Mouse (Mus musculus): ENCODE data around the gene Ddx3x.
A peak's percentile ranks its signal among the peaks of the same experiment; 100 is the strongest.
"Not testable (repeated sequence)": the region's sequence is repeated elsewhere in the genome, so short reads cannot be mapped to it uniquely, and the experiment has no call there.

Ddx3x gene

DNA sequence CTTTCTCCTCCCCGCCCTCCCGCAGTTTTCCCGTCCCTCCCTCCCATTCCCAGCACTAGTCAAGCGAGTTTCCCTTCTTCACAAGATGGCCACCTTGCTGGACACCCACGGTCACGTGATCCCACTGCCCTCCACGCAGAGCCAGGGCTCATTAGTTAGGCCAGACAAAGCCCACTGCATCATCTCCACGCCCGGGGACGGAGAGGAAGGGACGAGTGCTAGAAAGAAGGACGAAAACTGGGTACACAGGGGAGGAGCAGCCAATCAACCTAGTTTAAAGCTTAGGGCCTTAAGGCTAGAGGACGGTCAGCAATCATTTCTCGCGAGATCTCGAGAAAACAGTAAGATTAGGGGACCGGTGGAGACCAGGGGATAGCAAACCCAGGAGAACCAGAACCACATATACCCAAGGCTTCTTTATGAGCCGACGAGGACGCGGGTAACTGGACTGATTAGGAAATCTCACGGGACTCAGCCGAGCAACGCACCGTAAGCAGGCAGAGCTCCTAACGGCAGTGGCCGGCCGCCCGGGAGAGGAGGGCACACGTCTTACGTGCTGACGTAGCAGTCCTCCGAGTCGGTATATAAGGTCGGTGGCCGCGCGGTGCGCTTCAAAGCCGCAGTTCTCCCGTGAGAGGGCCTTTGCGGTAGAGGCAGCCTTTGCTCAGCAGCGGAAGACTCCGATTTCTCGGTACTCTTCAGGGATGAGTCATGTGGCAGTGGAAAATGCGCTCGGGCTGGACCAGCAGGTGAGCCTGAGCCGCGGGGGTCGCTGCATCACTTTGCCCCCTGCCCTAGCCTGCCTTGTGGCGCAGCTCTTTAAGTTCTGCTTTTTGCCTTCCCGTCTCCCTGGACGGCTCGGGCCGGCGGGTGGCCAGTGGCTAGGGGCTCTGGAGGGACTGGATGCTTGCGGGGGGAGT is at the start of gene Ddx3x:
Gene Ddx3x (plus strand): TSS at position 562 of the 920 bp plus-strand sequence.
- peak; percentile 71 to 95 for DNase-seq (ENCODE audit: low spot score in 2 of 2)

GRCm38 (mm10) chrX:13231243-13231642 is 49.5 kb upstream of the Ddx3x start:
- DNase-seq (ENCODE audit: low spot score in 2 of 2): no peak

GRCm38 (mm10) chrX:13232834-13233233 is 47.9 kb upstream of the Ddx3x start:
- not testable (repeated sequence) for DNase-seq (ENCODE audit: low spot score in 2 of 2)

- no peak for DNase-seq (ENCODE audit: low spot score in 2 of 2)
These were observed 47.1 kb upstream of the Ddx3x start for GRCm38 (mm10) chrX:13233631-13234030.

GRCm38 (mm10) chrX:13234709-13235108 is 46.1 kb upstream of the Ddx3x start:
- DNase-seq (ENCODE audit: low spot score in 2 of 2): no peak

- DNase-seq (ENCODE audit: low spot score in 2 of 2): no peak
These were observed 44.6 kb upstream of the Ddx3x start for GRCm38 (mm10) chrX:13236100-13236568.

DNA sequence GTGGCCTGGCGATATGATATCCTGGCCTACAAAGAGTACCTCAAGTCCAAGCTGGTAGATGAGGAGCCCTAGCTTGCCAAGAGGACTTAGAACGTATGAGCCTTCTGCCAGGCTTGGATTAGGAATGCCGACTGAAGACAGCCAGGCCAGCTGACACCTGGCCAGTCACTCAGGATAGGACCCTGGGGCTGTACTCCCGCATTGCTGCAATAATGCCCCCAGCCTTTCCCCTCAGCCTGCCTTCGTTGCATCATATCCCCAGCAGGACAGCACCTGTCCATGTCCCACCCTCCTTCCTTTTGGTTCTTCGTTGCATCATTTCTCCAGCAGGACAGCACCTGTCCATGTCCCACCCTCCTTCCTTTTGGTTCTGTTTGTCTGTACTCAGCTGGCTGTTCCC is 41.3 kb upstream of the Ddx3x start:
- DNase-seq (ENCODE audit: low spot score in 2 of 2): no peak

- no peak for DNase-seq (ENCODE audit: low spot score in 2 of 2)
These were observed 39.9 kb upstream of the Ddx3x start for GRCm38 (mm10) chrX:13240646-13241425.

- peak in 1 of 2 experiments; percentile 15 for DNase-seq (ENCODE audit: low spot score in 2 of 2)
These were observed 39.1 kb upstream of the Ddx3x start for GRCm38 (mm10) chrX:13241426-13242319.

DNA sequence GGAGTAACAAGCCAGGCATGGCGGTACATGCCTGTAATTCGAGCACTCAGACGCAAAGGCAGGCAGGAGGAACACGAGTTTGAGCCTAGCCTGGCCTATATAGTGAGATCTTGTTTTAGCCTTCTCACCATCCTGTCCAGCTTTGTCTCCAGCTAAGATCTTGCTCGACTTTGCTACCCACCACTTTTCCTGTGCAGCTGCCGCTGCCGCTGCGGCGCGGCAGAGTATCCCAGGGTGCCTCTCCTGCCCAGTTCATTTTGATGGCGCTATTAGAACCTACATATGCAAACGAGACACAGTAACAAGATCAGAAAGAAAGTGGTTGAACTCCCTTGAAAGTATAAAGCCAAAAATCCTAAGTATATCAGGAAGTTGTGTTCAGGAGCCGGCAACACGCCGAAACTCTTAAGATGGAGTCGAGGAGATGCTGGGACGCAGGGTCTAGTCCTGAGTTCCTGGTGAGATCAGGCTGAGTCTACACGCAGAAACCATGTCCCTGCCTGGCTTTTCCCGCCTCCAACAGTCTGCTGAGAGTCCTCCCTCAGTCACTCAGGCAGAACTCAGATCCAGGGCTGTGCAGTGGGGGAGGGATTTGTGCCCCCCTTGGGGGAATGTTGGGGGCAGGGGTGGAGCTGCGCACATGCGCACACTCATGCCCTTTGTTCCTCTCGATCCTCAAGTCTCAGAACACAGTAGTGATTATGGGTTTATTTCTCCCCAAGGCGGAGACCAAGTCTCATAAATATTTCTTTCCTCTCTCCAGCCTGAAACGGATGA is 38.3 kb upstream of the Ddx3x start:
- peak; percentile 81 for DNase-seq (ENCODE audit: low spot score in 2 of 2)

- DNase-seq (ENCODE audit: low spot score in 2 of 2): no peak
These were observed 37.3 kb upstream of the Ddx3x start for GRCm38 (mm10) chrX:13243133-13244123.

DNA sequence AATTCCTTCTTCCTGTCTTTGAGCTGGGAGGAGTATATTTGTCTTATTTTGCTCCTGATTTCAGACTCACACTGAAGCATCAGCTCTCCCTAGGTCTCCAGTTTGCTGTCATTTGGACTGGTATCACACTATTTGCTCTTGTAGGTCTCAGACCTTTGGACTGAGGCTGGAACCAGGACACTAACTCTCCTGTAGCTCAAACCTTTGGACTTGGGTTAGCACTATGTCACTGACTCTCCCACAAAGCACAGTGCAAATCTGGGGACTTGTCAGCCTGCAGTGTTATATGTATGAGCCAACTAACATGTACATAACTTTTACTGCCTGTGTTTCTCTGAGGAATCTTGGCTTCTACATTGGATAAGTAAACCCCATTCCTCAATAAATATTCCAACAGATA is 36.2 kb upstream of the Ddx3x start:
- DNase-seq (ENCODE audit: low spot score in 2 of 2): no peak

DNA sequence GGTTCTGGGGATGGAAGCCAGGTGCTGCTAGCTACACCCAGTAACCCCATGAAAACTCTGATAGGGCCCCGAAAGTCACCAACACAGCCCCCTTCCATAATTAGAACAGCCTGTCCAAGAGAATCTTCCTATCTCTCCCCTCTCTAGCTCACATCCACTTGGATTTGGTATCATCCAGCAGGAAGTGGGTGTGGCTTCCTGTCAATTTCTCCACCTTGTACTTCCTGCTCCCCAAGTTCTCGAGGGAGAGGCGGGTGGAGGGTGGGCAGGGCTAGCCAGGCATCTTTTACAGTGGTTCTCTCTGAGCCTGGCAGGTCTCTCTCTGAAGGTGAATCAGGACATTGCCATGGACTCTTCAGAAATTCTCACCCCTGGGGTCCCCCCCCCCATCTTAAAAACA is 35.7 kb upstream of the Ddx3x start:
- DNase-seq (ENCODE audit: low spot score in 2 of 2): no peak

- DNase-seq (ENCODE audit: low spot score in 2 of 2): no peak
These were observed 29.1 kb upstream of the Ddx3x start for GRCm38 (mm10) chrX:13251683-13252082.

DNA sequence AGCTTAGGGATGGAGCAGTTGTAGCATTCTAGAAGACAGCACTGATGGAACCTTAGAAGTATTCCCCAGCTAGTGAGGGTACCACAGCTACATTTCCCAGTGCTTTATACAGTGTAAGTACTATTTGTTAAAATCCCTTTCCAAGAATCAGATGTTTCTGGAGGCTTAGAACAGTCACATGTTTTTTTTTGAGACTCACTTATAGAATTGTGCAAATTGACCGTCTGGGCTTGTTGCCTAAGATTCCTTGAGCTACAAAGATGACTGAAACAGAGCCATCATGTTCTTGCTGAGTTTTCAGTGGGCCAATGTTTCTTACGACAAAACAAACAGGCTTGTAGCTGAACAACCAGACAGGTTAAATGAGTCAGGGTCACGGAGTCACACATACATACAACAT is 26.5 kb upstream of the Ddx3x start:
- DNase-seq (ENCODE audit: low spot score in 2 of 2): no peak

DNA sequence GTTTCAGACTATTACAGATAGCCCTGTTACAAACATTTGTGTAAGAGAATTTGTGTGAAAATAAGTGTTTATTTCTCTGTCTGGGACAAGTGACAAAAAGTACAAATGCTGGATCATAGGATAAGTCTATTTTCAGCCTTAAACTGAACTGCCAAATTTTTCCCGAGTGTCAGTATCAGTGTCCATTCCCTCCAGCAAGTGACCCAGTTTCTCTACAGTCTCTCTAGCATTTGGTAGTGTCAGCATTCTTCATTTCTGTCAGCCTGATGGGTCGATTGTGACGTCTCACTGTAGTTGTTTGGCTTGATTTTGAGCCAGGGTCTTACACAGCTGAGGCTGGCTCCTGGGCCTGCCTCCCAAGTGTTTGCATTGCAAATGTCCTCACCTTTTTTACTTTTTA is 17.4 kb upstream of the Ddx3x start:
- DNase-seq (ENCODE audit: low spot score in 2 of 2): no peak

- no peak for DNase-seq (ENCODE audit: low spot score in 2 of 2)
These were observed 5.1 kb upstream of the Ddx3x start for GRCm38 (mm10) chrX:13275519-13276137.

GRCm38 (mm10) chrX:13278996-13279395 is 1.8 kb upstream of the Ddx3x start:
- DNase-seq (ENCODE audit: low spot score in 2 of 2): no peak

DNA sequence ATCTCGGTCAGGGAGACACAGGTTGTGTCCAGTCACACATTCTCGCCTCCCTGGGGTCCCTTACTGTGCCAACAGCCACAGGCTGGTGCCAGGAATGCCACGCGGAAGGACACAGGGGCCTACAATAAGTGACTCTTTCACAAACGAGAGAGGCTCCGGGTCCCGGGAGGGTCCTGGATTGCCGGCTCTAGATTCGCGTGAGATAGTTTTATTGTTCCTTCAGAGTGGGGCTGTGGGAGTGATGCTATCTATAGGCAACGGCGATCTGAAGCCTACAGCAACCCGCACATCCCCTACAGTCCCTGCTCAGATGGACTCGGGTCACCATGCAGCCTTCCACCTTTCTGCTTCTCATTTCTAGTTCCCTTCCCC is 747 bp upstream of the Ddx3x start:
- DNase-seq (ENCODE audit: low spot score in 2 of 2): peak in 1 of 2 experiments; percentile 62
